Mouse (Mus musculus) liver, embryonic 14.5 days (tissue): Measurements from ENCODE around the gene Mrpl2. TPM values are rescaled to one million over a fixed set of nuclear protein-coding genes. Genes with fewer than 3 reads are reported as not detected.

Source experiments
- ATAC-seq: fragments of 200-750 bp; cut with Nextera tagmentation; 2 replicates; pipeline ENCODE4 v1.8.0; 2017; ENCODE audit warnings: moderate number of reproducible peaks, mild to moderate bottlenecking, moderate library complexity; ENCODE audit not compliant: insufficient read depth
- DNase-seq, 3 experiments: peaks; one replicate each; pipeline ENCODE4 v3.0.0-alpha.2; 2012 to 2013; ENCODE audit warnings: low read depth in 3 of 3, low spot score in 3 of 3
- H3K27ac ChIP-seq: fragments of 300-500 bp; sonication (generic); 2 replicates; pipeline ENCODE4 v1.5.1; 2014; ENCODE audit warnings: moderate library complexity, mild to moderate bottlenecking, control low read depth, inconsistent platforms
- H3K27me3 ChIP-seq: fragments of 300-500 bp; sonication (generic); 2 replicates; pipeline ENCODE4 v1.6.1; 2014; ENCODE audit warnings: mild to moderate bottlenecking, low read length, moderate library complexity; ENCODE audit not compliant: control insufficient read depth, insufficient read depth
- H3K36me3 ChIP-seq: fragments of 300-500 bp; sonication (generic); replicated peaks from 2 replicates; pipeline ENCODE4 v1.6.1; 2014; ENCODE audit warnings: low read depth; ENCODE audit not compliant: control insufficient read depth, insufficient read depth
- H3K4me1 ChIP-seq, 2 experiments: fragments of 200-500 bp in 1 of 2; fragments of 300-500 bp in 1 of 2; sonication (generic) in 1 of 2; replicated peaks; 2 replicates each; pipeline ENCODE4 v1.6.1; 2012 to 2014; ENCODE audit warnings: antibody characterized with exemption in 1 of 2, inconsistent platforms in 1 of 2, low read length in 1 of 2; ENCODE audit not compliant: control insufficient read depth in 2 of 2, insufficient read depth in 2 of 2
- H3K4me2 ChIP-seq: fragments of 300-500 bp; sonication (generic); 2 replicates; pipeline ENCODE4 v1.6.1; 2014; ENCODE audit warnings: low read depth, mild to moderate bottlenecking, control low read depth, moderate library complexity
- H3K4me3 ChIP-seq, 2 experiments: fragments of 200-500 bp in 1 of 2; fragments of 300-500 bp in 1 of 2; sonication (generic) in 1 of 2; 2 replicates each; pipeline ENCODE4 v1.5.1; 2012 to 2014; ENCODE audit warnings: low read depth in 2 of 2, low read length in 2 of 2, mild to moderate bottlenecking in 2 of 2, control low read depth in 1 of 2, inconsistent platforms in 1 of 2, moderate library complexity in 1 of 2; ENCODE audit not compliant: insufficient read depth in 1 of 2
- H3K9ac ChIP-seq: fragments of 300-500 bp; sonication (generic); replicated peaks from 2 replicates; pipeline ENCODE4 v1.6.1; 2014; ENCODE audit warnings: mild to moderate bottlenecking, control low read depth, moderate library complexity
- H3K9me3 ChIP-seq: fragments of 300-500 bp; sonication (generic); 2 replicates; pipeline ENCODE4 v1.6.1; 2016; ENCODE audit warnings: low read length, mixed read lengths; ENCODE audit not compliant: control insufficient read depth
- CTCF ChIP-seq: IDR thresholded peaks from 2 replicates; pipeline ENCODE4 v1.5.1; 2016; ENCODE audit warnings: antibody characterized with exemption, low read depth, control low read depth
- EP300 ChIP-seq: IDR thresholded peaks from 2 replicates; pipeline ENCODE4 v1.6.1; 2016; ENCODE audit warnings: antibody characterized with exemption, low read depth
- WGBS: fragments of 180-500 bp; shearing (Covaris S2); extraction: QIAGEN DNeasy Blood & Tissue Kit; methylation state at CpG from one replicate; pipeline ENCODE4 v1.1.7; 2014; ENCODE audit not compliant: insufficient replicate concordance; 5-methylcytosine and 5-hydroxymethylcytosine counted together
- polyA plus RNA-seq, 2 experiments: library from polyadenylated mRNA; depleted of rRNA in 1 of 2; stranded (reverse) in 1 of 2; unstranded in 1 of 2; fragments of >200 nt; fragmentation: Nextera tagmentation in 1 of 2; extraction: Ambion mirVana in 1 of 2; gene quantifications; 2 replicates each; pipeline versions ENCODE4 v1.2.1 to v1.2.3; 2012 to 2014

Mrpl2 gene
- polyA plus RNA-seq, 2 experiments: 36.1 to 84.6 TPM

DNA sequence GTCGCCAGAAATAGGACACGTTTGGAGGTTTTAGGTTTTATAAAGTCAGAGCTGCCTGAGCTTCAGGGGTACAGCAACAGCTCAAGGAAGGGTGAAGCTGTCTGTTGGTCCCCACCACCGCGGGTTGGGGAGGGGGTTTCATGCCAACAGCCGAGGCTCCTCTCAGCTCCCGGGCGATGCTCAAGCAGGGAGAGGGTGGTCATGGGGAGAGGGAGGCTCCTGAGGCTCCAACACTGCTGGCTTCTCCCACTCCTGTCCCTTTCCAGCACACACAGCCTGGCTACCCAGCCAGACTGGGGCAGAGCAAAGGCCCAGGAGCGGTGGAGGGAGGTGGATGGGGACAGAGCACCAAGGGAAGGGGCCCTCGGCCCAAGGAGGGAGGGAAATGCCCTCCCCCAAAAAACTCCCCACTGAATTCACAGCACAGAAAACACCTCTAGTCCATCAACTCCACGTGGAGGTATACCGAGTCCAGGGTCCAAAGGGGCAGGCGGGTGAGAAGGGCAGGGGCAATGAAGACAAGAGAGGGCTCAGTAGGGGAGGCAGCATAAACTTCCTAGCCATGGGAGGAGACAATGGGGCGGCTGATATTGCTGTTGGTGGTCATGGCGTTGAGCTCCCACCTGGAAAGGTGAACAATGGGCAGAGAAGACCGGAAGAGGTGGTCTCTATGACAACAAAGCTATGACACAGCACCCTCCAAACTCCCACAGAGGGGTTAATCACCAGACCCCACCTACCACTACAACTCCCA is 28.7 kb downstream of the Mrpl2 start:
- peaks cover 13 to 21% of the 10 kb centered on the region in 2 experiments for H3K4me1 ChIP-seq
- peak overlapping the region; percentile 73 for H3K4me2 ChIP-seq
- no peak for TF ChIP-seq EP300
- no peak for TF ChIP-seq CTCF
- 37% methylated on average over 15 of the region's 15 CpGs for WGBS
- no peak for DNase-seq
- H3K9me3 ChIP-seq: no peaks in the 10 kb centered on the region
- peak overlapping the region; percentile 55 for H3K9ac ChIP-seq
- H3K36me3 ChIP-seq: peaks cover 24% of the 10 kb centered on the region
- peak overlapping the region; percentile 47 to 69 for H3K4me3 ChIP-seq
- no peaks in the 10 kb centered on the region for H3K27me3 ChIP-seq
- peak overlapping the region; percentile 48 for H3K27ac ChIP-seq
- peak; percentile 16 for ATAC-seq

DNA sequence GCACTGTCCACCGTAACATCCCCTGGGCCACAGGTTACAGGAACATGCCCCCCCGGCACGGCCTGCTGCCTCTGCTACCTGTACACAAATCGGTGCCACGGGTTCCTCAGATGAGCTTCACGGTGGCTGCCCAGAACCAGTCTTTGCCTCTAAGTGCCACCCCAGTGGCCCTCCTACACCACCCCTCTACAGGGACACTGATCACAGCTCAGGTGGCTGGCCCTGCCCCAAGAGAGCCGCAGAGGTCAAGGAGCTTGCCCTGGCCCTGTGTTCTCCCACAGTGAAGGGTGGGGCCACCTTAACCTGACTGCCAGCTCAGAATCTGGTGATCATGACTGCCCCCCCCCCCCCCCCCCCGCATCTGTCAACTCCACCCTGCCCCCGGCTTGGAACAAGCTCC is 32.4 kb downstream of the Mrpl2 start, which contains the start of gene Mea1:
Gene Mea1, plus strand, starts transcription at position 378 of the 400 bp plus-strand sequence.
- Histone ChIP-seq H3K4me1 (peaks cover 19 to 24% of the 10 kb centered on the region in 2 experiments), H3K27me3 (no peaks in the 10 kb centered on the region), H3K9ac (peak within 1 kb of the TSS; percentile 76), H3K36me3 (peaks cover 25% of the 10 kb centered on the region), H3K4me3 (peak within 1 kb of the TSS; percentile 65 to 69), H3K4me2 (peak within 1 kb of the TSS; percentile 88), H3K27ac (peak within 1 kb of the TSS; percentile 19), H3K9me3 (no peaks in the 10 kb centered on the region)
- TF ChIP-seq EP300 (no peak), CTCF (no peak)
- no peak for DNase-seq
- ATAC-seq: no peak
- 80% methylated on average over 8 of the region's 9 CpGs for WGBS

GRCm38 (mm10) chr17:46678911-46679310 is 32.9 kb downstream of the Mrpl2 start:
- Histone ChIP-seq H3K4me1 (peaks cover 19 to 24% of the 10 kb centered on the region in 2 experiments), H3K27ac (no peak overlapping the region), H3K9me3 (no peaks in the 10 kb centered on the region), H3K4me2 (peak overlapping the region; percentile 88), H3K4me3 (no peak overlapping the region), H3K9ac (no peak overlapping the region), H3K36me3 (peaks cover 25% of the 10 kb centered on the region), H3K27me3 (no peaks in the 10 kb centered on the region)
- ATAC-seq: no peak
- no peak for DNase-seq
- WGBS: 68% methylated on average over 9 of the region's 9 CpGs
- no peak for TF ChIP-seq EP300
- no peak for TF ChIP-seq CTCF

DNA sequence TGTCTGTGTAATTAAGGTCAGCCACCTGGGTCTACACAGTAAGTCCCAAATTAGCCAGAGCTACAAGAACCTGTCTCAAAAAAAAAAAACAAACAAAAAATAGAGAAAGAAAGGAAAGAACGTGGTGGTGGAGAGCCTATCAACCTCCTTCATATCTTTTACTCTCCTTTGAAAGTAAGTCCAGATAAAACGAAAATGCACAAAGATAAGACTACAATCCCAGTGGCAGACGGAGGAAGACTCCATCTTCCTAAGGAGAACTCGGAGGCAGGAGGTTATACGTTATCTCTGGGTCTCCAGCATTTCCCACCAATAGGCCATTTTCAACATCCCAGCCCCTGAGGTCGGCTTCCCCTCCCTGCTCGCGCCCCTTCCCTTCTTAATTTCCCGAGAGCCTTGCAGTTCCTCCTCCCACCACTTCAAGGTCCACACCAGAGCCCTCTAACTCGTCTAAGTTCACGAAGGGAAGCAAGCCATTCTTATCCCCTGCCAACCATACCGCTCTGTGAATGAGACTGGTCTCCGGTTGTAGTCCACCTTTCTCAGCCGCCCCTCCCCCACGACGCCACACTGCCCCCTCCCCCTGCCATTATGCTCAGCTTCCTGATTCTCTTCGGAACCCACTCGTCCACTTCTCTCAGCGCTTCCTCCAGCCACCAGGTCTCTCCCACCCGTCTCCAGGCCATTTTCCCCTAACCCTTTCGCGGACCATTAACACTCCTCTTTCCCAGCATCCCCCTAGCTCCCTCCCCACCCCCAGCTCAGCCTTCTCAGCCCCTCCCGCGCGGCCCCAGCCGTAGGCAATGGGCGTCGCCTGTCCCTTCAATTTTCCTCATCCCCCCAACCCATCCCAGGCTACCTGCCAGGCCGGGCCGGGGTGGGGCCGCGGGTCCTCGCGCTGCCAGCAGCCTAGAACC is 34.1 kb downstream of the Mrpl2 start:
- under 1% methylated on average over 34 of the region's 34 CpGs for WGBS
- peak in 1 of 3 experiments; percentile 40 for DNase-seq
- TF ChIP-seq EP300 (no peak), CTCF (peak; percentile 51)
- Histone ChIP-seq H3K27ac (peak overlapping the region; percentile 19), H3K4me3 (peak overlapping the region; percentile 65 to 69), H3K4me1 (peaks cover 14 to 19% of the 10 kb centered on the region in 2 experiments), H3K27me3 (no peaks in the 10 kb centered on the region), H3K9me3 (no peaks in the 10 kb centered on the region), H3K36me3 (peaks cover 29% of the 10 kb centered on the region), H3K4me2 (peak overlapping the region; percentile 88), H3K9ac (peak overlapping the region; percentile 76)
- peak; percentile 0; the same call in 1 of the 2 replicates for ATAC-seq
